Mouse (Mus musculus) limb, embryonic 11.5 days (tissue): ENCODE measurements around the gene Shisal1. TPM values are rescaled to one million over a fixed set of nuclear protein-coding genes. Genes with fewer than 3 reads are reported as not detected.

Experiments used
- ATAC-seq: fragments of 200-750 bp; cut with Nextera tagmentation; 2 replicates; pipeline ENCODE4 v1.8.0; 2017; ENCODE audit warnings: low read depth; ENCODE audit not compliant: insufficient number of reproducible peaks, low FRiP score, low TSS enrichment
- DNase-seq: peaks from one replicate; pipeline ENCODE4 v3.0.0-alpha.2; 2015; ENCODE audit warnings: low spot score
- H3K27ac ChIP-seq: fragments of 300-500 bp; sonication (generic); replicated peaks from 2 replicates; pipeline ENCODE4 v1.5.1; 2014; ENCODE audit warnings: low read depth, mild to moderate bottlenecking, low read length
- H3K27me3 ChIP-seq: fragments of 300-500 bp; sonication (generic); 2 replicates; pipeline ENCODE4 v1.6.1; 2014; ENCODE audit warnings: mild to moderate bottlenecking, low read length, mixed read lengths; ENCODE audit not compliant: control insufficient read depth, insufficient read depth
- H3K36me3 ChIP-seq: fragments of 300-500 bp; sonication (generic); 2 replicates; pipeline ENCODE4 v1.6.1; 2014; ENCODE audit warnings: mild to moderate bottlenecking, low read length, moderate library complexity, mixed read lengths; ENCODE audit not compliant: control insufficient read depth, insufficient read depth
- H3K4me1 ChIP-seq: fragments of 300-500 bp; sonication (generic); 2 replicates; pipeline ENCODE4 v1.6.1; 2014; ENCODE audit warnings: low read length, mixed read lengths; ENCODE audit not compliant: control insufficient read depth, insufficient read depth
- H3K4me2 ChIP-seq: fragments of 300-500 bp; sonication (generic); 2 replicates; pipeline ENCODE4 v1.6.1; 2014; ENCODE audit warnings: low read depth, mild to moderate bottlenecking, moderate library complexity; ENCODE audit not compliant: severe bottlenecking
- H3K4me3 ChIP-seq: fragments of 300-500 bp; sonication (generic); 2 replicates; pipeline ENCODE4 v1.5.1; 2014; ENCODE audit warnings: low read depth, low read length
- H3K9ac ChIP-seq: fragments of 300-500 bp; sonication (generic); 2 replicates; pipeline ENCODE4 v1.6.1; 2014; ENCODE audit warnings: mild to moderate bottlenecking, low read length
- H3K9me3 ChIP-seq: fragments of 300-500 bp; sonication (generic); 2 replicates; pipeline ENCODE4 v1.6.1; 2016; ENCODE audit warnings: low read length; ENCODE audit not compliant: control insufficient read depth
- WGBS: fragments of 180-500 bp; shearing (Covaris S2); extraction: QIAGEN DNeasy Blood & Tissue Kit; methylation state at CpG from one replicate; pipeline ENCODE4 v1.1.7; 2014; 5-methylcytosine and 5-hydroxymethylcytosine counted together
- polyA plus RNA-seq: library from polyadenylated mRNA; unstranded; fragments of >200 nt; fragmentation: Nextera tagmentation; extraction: Ambion mirVana; gene quantifications from 2 replicates; pipeline ENCODE4 v1.2.1, GENCODE M21; 2014

Gene Shisal1
- 0.36 and 0.50 TPM in 2 replicates for polyA plus RNA-seq

DNA sequence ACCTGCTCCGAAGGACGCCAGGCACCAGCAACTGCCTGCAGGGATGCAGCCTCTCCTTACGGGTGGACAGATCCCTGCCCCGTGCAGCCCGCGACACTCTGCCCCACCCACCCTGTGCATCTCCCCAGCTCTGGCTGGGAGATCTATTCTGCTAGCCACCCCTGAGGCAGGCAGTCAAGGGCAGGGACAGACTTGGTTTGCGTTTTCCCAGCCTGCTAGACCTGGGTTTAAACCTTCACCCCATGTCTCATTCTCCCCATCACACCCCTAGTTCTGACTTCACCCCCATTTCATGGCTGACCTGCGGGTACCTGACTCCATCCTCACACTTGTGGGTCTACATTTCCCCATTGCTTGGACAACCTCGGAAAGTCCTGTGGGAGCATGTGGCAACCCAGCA is at the start of gene Shisal1:
Gene Shisal1 (minus strand): TSS at position 101 of the 400 bp plus-strand sequence.
- Histone ChIP-seq H3K9ac (peak within 1 kb of the TSS; percentile 52), H3K27me3 (peaks cover 47% of the 10 kb centered on the region), H3K4me2 (peak within 1 kb of the TSS; percentile 98), H3K36me3 (no peaks in the 10 kb centered on the region), H3K27ac (no peak within 1 kb of the TSS), H3K9me3 (no peaks in the 10 kb centered on the region), H3K4me1 (peaks cover 15% of the 10 kb centered on the region; the same call in 1 of the 2 replicates), H3K4me3 (peak within 1 kb of the TSS; percentile 43)
- 12% methylated on average over 9 of the region's 9 CpGs for WGBS
- DNase-seq (peak; percentile 26), ATAC-seq (no peak)

DNA sequence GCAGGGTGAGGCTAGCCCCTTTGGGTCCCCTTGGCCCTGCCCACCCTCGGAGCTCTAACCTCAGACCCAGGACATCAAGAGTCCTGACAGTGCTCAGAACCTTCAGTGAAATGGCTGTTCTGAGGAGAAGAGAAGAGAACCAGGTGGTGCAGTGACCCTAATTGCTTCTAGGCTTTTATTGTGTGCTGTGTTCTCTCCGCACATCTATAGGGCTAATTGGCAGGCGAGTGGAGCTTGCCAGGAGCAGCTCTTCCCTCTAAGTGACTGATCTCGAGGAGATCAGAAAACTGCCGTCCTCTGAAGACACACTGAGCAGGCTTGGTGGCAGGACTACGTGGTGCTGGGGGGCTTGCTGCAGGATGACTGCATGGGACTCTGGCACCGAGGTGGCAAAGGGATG is 43.6 kb upstream of the Shisal1 start:
- no peak overlapping the region for H3K27ac ChIP-seq
- no peak overlapping the region for H3K4me2 ChIP-seq
- no peak overlapping the region for H3K4me3 ChIP-seq
- no peaks in the 10 kb centered on the region for H3K36me3 ChIP-seq
- no peak overlapping the region for H3K9ac ChIP-seq
- H3K4me1 ChIP-seq = peaks cover under 1% of the 10 kb centered on the region; the same call in 1 of the 2 replicates
- DNase-seq (no peak), ATAC-seq (no peak)
- 33% methylated on average over 7 of the region's 7 CpGs for WGBS
- no peaks in the 10 kb centered on the region for H3K27me3 ChIP-seq
- no peaks in the 10 kb centered on the region for H3K9me3 ChIP-seq

GRCm38 (mm10) chr15:84484255-84484654 is 37.4 kb upstream of the Shisal1 start:
- no peaks in the 10 kb centered on the region for H3K9me3 ChIP-seq
- no peaks in the 10 kb centered on the region for H3K27me3 ChIP-seq
- ATAC-seq (no peak), DNase-seq (no peak)
- H3K27ac ChIP-seq = no peak overlapping the region
- no peak overlapping the region for H3K9ac ChIP-seq
- peaks cover 29% of the 10 kb centered on the region for H3K4me1 ChIP-seq
- no peaks in the 10 kb centered on the region for H3K36me3 ChIP-seq
- H3K4me3 ChIP-seq = no peak overlapping the region
- WGBS = 75% methylated on average over 4 of the region's 4 CpGs
- H3K4me2 ChIP-seq = no peak overlapping the region

DNA sequence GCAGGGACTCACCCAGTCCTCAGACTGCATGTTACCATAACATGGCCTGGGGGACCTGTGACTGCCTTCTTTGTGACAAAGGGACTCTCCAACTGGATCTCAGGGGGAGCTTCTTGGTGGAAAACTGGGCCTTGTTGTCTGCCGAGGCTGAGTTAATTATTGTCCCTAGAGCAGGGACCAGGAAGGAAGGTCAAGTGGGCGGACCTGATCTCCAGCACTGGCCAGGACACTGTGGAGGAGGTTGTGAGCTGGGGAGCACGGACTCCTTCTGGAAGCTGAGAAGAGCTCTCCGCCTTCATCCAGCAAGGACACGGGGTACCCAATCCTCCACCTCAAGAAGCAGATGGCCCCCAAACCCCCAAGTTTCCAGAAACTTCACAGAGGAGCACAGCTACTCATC is 36.7 kb upstream of the Shisal1 start:
- WGBS = 63% methylated on average over 5 of the region's 5 CpGs
- DNase-seq (no peak), ATAC-seq (no peak)
- Histone ChIP-seq H3K27ac (no peak overlapping the region), H3K27me3 (0 out of 2 replicates have a peak, but pooled peaks cover 2% of the 10 kb centered on the region), H3K4me1 (peaks cover 29% of the 10 kb centered on the region), H3K9ac (no peak overlapping the region), H3K4me3 (no peak overlapping the region), H3K9me3 (no peaks in the 10 kb centered on the region), H3K36me3 (no peaks in the 10 kb centered on the region), H3K4me2 (no peak overlapping the region)

GRCm38 (mm10) chr15:84481259-84481877 is 34.5 kb upstream of the Shisal1 start:
- Histone ChIP-seq H3K4me2 (no peak overlapping the region), H3K36me3 (no peaks in the 10 kb centered on the region), H3K4me3 (no peak overlapping the region), H3K4me1 (peaks cover 29% of the 10 kb centered on the region), H3K9ac (no peak overlapping the region), H3K9me3 (no peaks in the 10 kb centered on the region), H3K27me3 (0 out of 2 replicates have a peak, but pooled peaks cover 2% of the 10 kb centered on the region), H3K27ac (no peak overlapping the region)
- WGBS = 33% methylated on average over 13 of the region's 13 CpGs
- ATAC-seq (peak; percentile 57; the same call in 1 of the 2 replicates), DNase-seq (no peak)

GRCm38 (mm10) chr15:84469391-84469790 is 22.5 kb upstream of the Shisal1 start:
- Histone ChIP-seq H3K36me3 (no peaks in the 10 kb centered on the region), H3K4me1 (peaks cover 7% of the 10 kb centered on the region), H3K9me3 (no peaks in the 10 kb centered on the region), H3K4me3 (no peak overlapping the region), H3K4me2 (no peak overlapping the region), H3K27ac (no peak overlapping the region), H3K27me3 (no peaks in the 10 kb centered on the region), H3K9ac (no peak overlapping the region)
- no peak for DNase-seq
- no peak for ATAC-seq
- 38% methylated on average over 8 of the region's 8 CpGs for WGBS

GRCm38 (mm10) chr15:84467761-84468160 is 20.9 kb upstream of the Shisal1 start:
- Histone ChIP-seq H3K36me3 (no peaks in the 10 kb centered on the region), H3K4me2 (no peak overlapping the region), H3K4me3 (no peak overlapping the region), H3K9ac (no peak overlapping the region), H3K27me3 (no peaks in the 10 kb centered on the region), H3K9me3 (no peaks in the 10 kb centered on the region), H3K4me1 (peaks cover 5% of the 10 kb centered on the region), H3K27ac (no peak overlapping the region)
- ATAC-seq (no peak), DNase-seq (no peak)
- 52% methylated on average over 5 of the region's 5 CpGs for WGBS

DNA sequence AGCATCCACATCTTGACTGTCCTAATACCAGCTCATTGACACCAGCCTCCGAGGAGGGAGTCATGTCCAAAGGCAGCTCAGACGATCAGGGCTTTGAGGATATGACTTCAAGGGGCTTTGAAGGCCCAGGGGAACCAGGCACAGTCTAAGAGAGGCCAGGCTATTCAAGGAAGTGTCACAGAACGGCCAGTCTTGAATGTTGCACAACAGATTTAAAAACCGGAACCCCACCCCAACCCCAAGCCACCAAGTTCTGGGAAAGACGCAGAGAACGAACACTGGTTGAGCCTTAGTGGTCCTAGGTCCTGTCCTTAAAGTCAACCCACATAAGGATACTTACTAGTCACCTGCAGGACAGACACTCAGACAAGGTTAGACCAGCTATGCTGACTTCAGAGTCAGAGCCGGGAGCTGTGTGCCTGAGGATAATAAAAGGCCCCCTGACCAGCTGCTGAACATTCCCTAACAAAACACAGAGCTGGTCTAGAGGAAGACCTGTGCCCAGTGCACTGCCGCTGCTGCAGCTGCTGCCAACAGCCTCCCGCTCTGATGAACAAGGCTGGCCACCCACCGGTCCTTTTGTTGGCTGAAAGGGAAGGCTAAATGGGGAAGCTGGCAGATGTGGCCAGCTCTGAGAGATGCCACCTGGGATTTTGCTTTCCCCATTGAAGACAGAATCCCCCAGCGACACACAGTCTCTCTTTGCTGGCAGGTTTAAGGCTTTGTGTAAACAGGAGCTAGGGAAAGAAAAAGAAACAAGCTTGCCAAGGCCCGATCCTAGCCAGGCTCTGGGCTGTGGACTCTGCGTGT is 19.8 kb upstream of the Shisal1 start:
- no peaks in the 10 kb centered on the region for H3K36me3 ChIP-seq
- 50% methylated on average over 13 of the region's 13 CpGs for WGBS
- H3K27me3 ChIP-seq = no peaks in the 10 kb centered on the region
- H3K9ac ChIP-seq = no peak overlapping the region
- no peak overlapping the region for H3K4me2 ChIP-seq
- H3K4me1 ChIP-seq = peaks cover 5% of the 10 kb centered on the region
- no peak overlapping the region for H3K27ac ChIP-seq
- ATAC-seq = no peak
- no peaks in the 10 kb centered on the region for H3K9me3 ChIP-seq
- H3K4me3 ChIP-seq = no peak overlapping the region
- no peak for DNase-seq
